ENCODE assay signal across 23 mouse cellular contexts in the genomic region with DNA sequence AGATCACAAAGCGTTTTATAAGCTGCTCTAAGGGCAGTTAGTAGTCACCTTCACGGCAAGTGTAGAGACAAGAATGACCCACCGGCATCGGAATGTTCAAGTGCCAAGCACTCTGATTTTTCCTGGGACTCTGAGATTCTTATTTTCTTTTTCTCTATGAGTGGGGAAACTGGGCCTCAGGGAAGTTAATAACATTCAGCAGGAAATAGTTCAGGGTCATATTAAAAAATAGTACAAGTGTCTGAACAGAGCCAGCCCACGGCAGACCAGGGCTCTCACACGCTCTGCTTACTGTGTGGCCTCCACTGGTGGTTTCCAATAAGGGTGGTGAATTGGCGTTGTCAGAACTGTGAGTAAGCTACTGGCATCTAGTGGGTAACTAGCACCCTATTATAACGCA. TPM values are rescaled to one million over a fixed set of nuclear protein-coding genes. Genes with fewer than 3 reads are reported as not detected.
DNase-seq lines count a peak whose midpoint lies in the region; ATAC-seq and TF ChIP-seq lines count a peak whose summit lies in the region.
"Had no signal": no experiment of that assay in that cellular context is flagged by ENCODE, and none has a peak within 500 bp of the region (broad histone marks: within the 10 kb centered on the region; RNA-seq: fewer than 3 reads in every experiment).

No protein-coding gene starts in this region.

- no peak for TF ChIP-seq CTCF in gastrocnemius, adult 2 months (IDR thresholded peaks at IDR 0.05)
- TF ChIP-seq CTCF in kidney, adult 2 months (conservative IDR thresholded peaks at IDR 0.05; ENCODE audit: insufficient read depth, insufficient read length, low read depth, low read length) = no peak
- TF ChIP-seq CTCF in lung, adult 2 months (IDR thresholded peaks at IDR 0.05; ENCODE audit: insufficient read depth, low read length) = no peak

- no peaks in the 10 kb centered on the region for H3K9me3 ChIP-seq in limb, embryonic 12.5 days
- no peaks in the 10 kb centered on the region for H3K9me3 ChIP-seq in limb, embryonic 10.5 days (replicated peaks)
- H3K9me3 ChIP-seq: embryonic facial prominence, embryonic 12.5 days; forebrain, embryonic 15.5 days; G1E; heart, embryonic 15.5 days; hindbrain, embryonic 10.5 days; hindbrain, embryonic 15.5 days had no signal

- H3K36me3 ChIP-seq in kidney, adult 2 months (ENCODE audit: control insufficient read depth, insufficient read depth, low read length) = no peaks in the 10 kb centered on the region
- H3K36me3 ChIP-seq in limb, embryonic 12.5 days = no peaks in the 10 kb centered on the region
- H3K36me3 ChIP-seq in limb, embryonic 10.5 days = no peaks in the 10 kb centered on the region
- H3K36me3 ChIP-seq: embryonic facial prominence, embryonic 12.5 days; forebrain, embryonic 15.5 days; G1E; heart, embryonic 15.5 days; hindbrain, embryonic 10.5 days; hindbrain, embryonic 15.5 days had no signal

- no peak for DNase-seq in gastrocnemius, adult 2 months
- no peak for DNase-seq in gastrocnemius, postnatal 36 days
- DNase-seq in kidney, adult 2 months = peak; percentile 72
- DNase-seq in kidney, postnatal 10 days = no peak
- DNase-seq in limb, embryonic 10.5 days (ENCODE audit: low spot score) = no peak
- peak; percentile 27 for DNase-seq in lung, postnatal 36 days
- no peak for DNase-seq in lung, adult 2 months
- DNase-seq: adrenal gland, postnatal 10 days; B cell, adult 2 months; cerebellum, adult 11 months; cerebellum, adult 9-10 months; cerebellum, postnatal 25 days; gastrocnemius, postnatal 14 days; heart, postnatal 14 days had no signal

- H3K27me3 ChIP-seq in kidney, adult 2 months (replicated peaks; ENCODE audit: control insufficient read depth, insufficient read depth, low read length) = no peaks in the 10 kb centered on the region
- no peaks in the 10 kb centered on the region for H3K27me3 ChIP-seq in limb, embryonic 12.5 days
- H3K27me3 ChIP-seq in limb, embryonic 10.5 days (ENCODE audit: low read depth, poor library complexity, severe bottlenecking) = no peaks in the 10 kb centered on the region
- H3K27me3 ChIP-seq: embryonic facial prominence, embryonic 12.5 days; forebrain, embryonic 15.5 days; heart, embryonic 15.5 days; hindbrain, embryonic 15.5 days had no signal

- peak overlapping the region; percentile 46 for H3K27ac ChIP-seq in gastrocnemius, adult 2 months
- H3K27ac ChIP-seq in kidney, adult 2 months (ENCODE audit: insufficient read depth, low read depth, low read length) = peak overlapping the region; percentile 91
- peak overlapping the region; percentile 4; the same call in 1 of the 2 replicates for H3K27ac ChIP-seq in limb, embryonic 12.5 days
- no peak overlapping the region for H3K27ac ChIP-seq in limb, embryonic 10.5 days
- H3K27ac ChIP-seq: embryonic facial prominence, embryonic 12.5 days; forebrain, embryonic 15.5 days; heart, embryonic 15.5 days; hindbrain, embryonic 10.5 days; hindbrain, embryonic 15.5 days had no signal

- H3K9ac ChIP-seq in limb, embryonic 12.5 days (replicated peaks) = no peak overlapping the region
- H3K9ac ChIP-seq: embryonic facial prominence, embryonic 12.5 days; forebrain, embryonic 15.5 days; heart, embryonic 15.5 days; hindbrain, embryonic 15.5 days had no signal

- no peak for TF ChIP-seq POLR2A in kidney, adult 2 months (IDR thresholded peaks at IDR 0.05; ENCODE audit: low read depth, low read length)
- TF ChIP-seq POLR2A in lung, adult 2 months (IDR thresholded peaks at IDR 0.05; ENCODE audit: borderline replicate concordance, extremely low read depth, low read depth, low read length) = no peak

- no peak for ATAC-seq in limb, embryonic 12.5 days (ENCODE audit: insufficient number of reproducible peaks, insufficient read depth, low FRiP score, low TSS enrichment, low read depth)
- ATAC-seq: CD4-positive, CD25-positive, alpha-beta regulatory T cell, adult 4 months; forebrain, embryonic 15.5 days had no signal

- peaks cover 45% of the 10 kb centered on the region for H3K4me1 ChIP-seq in kidney, adult 2 months (ENCODE audit: control insufficient read depth, insufficient read depth, low read length)
- H3K4me1 ChIP-seq in limb, embryonic 12.5 days (replicated peaks) = no peaks in the 10 kb centered on the region; the same call in 1 of the 2 replicates
- H3K4me1 ChIP-seq in limb, embryonic 10.5 days = no peaks in the 10 kb centered on the region
- H3K4me1 ChIP-seq in lung, adult 2 months (ENCODE audit: control insufficient read depth, insufficient read depth, low read length) = peaks cover 2% of the 10 kb centered on the region; the same call in 1 of the 2 replicates
- H3K4me1 ChIP-seq: embryonic facial prominence, embryonic 12.5 days; forebrain, embryonic 15.5 days; heart, embryonic 15.5 days; hindbrain, embryonic 10.5 days; hindbrain, embryonic 15.5 days had no signal

- H3K4me3 ChIP-seq in gastrocnemius, adult 2 months = no peak overlapping the region
- no peak overlapping the region for H3K4me3 ChIP-seq in kidney, adult 2 months (ENCODE audit: insufficient read depth, low read depth, low read length)
- H3K4me3 ChIP-seq in limb, embryonic 12.5 days (replicated peaks) = no peak overlapping the region
- no peak overlapping the region for H3K4me3 ChIP-seq in limb, embryonic 10.5 days
- no peak overlapping the region for H3K4me3 ChIP-seq in lung, adult 2 months (replicated peaks; ENCODE audit: extremely low read depth, low read depth, low read length)
- H3K4me3 ChIP-seq: embryonic facial prominence, embryonic 12.5 days; forebrain, embryonic 15.5 days; heart, embryonic 15.5 days; hindbrain, embryonic 10.5 days; hindbrain, embryonic 15.5 days had no signal

- WGBS in kidney, adult 2 months = 35% methylated on average over 8 of the region's 8 CpGs
- WGBS in limb, embryonic 12.5 days = 88% methylated on average over 8 of the region's 8 CpGs
- WGBS in limb, embryonic 10.5 days = 92% methylated on average over 8 of the region's 8 CpGs
- 69% methylated on average over 8 of the region's 8 CpGs for WGBS in lung, adult 2 months

- H3K4me2 ChIP-seq in limb, embryonic 12.5 days = no peak overlapping the region
- H3K4me2 ChIP-seq: embryonic facial prominence, embryonic 12.5 days; forebrain, embryonic 15.5 days; heart, embryonic 11.5 days; heart, embryonic 15.5 days; hindbrain, embryonic 15.5 days had no signal

- intact Hi-C loops in gastrocnemius, adult 2 months (cut with DNase I) = no loop called here
- intact Hi-C loops in gastrocnemius, postnatal 36 days (cut with DNase I) = no loop called here

RNA-seq across cellular contexts. Expression of gene Plau, which starts 29.1 kb away (rescaled TPM):
- 10 to 100 TPM; 17.2 to 28.5 TPM for total RNA-seq in gastrocnemius, adult 2 months (2021)
- total RNA-seq in gastrocnemius, postnatal 36 days (2021) = 10 to 100 TPM; 23.9 to 25.3 TPM
- polyA plus RNA-seq in kidney, adult 2 months (2012; rRNA removed) = 261 and 276 TPM in 2 replicates
- 0.64 and 0.68 TPM in 2 replicates for polyA plus RNA-seq in limb, embryonic 12.5 days (2016; fragmentation: Nextera tagmentation; extraction: Ambion mirVana)
- 0.54 and 0.55 TPM in 2 replicates for polyA plus RNA-seq in limb, embryonic 10.5 days (2016; fragmentation: Nextera tagmentation; extraction: Ambion mirVana)
- 2.2 and 6.1 TPM in 2 replicates for polyA plus RNA-seq in lung, adult 2 months (2012; rRNA removed)
- polyA plus RNA-seq: CD4-positive, CD25-positive, alpha-beta regulatory T cell, adult 4 months; G1E had no signal

Comparison
In these comparisons a context has a peak if more than half of its experiments do, and no peak if none do; other contexts are left out.
1. DNase-seq: peak in kidney, adult 2 months (single experiment) and lung, postnatal 36 days (single experiment); none in gastrocnemius, adult 2 months (single experiment), gastrocnemius, postnatal 36 days (0 of 2), kidney, postnatal 10 days (single experiment), limb, embryonic 10.5 days (single experiment) and lung, adult 2 months (single experiment).
2. RNA of gene Plau, which starts 29.1 kb away (polyA plus RNA-seq): 261 to 276 TPM in kidney, adult 2 months; 2.2 to 6.1 TPM in lung, adult 2 months, 0.64 to 0.68 TPM in limb, embryonic 12.5 days and 0.54 to 0.55 TPM in limb, embryonic 10.5 days; every median in the first group is over 10 times any median in the second.